Mouse (Mus musculus): ENCODE data around the gene Olfr282. TPM values are rescaled to one million over a fixed set of nuclear protein-coding genes. Genes with fewer than 3 reads are reported as not detected.
"Not testable (repeated sequence)": the region's sequence is repeated elsewhere in the genome, so short reads cannot be mapped to it uniquely, and the experiment has no call there.

Olfr282 gene
- not detected in 2 replicates for polyA plus RNA-seq (2012; rRNA removed)

DNA sequence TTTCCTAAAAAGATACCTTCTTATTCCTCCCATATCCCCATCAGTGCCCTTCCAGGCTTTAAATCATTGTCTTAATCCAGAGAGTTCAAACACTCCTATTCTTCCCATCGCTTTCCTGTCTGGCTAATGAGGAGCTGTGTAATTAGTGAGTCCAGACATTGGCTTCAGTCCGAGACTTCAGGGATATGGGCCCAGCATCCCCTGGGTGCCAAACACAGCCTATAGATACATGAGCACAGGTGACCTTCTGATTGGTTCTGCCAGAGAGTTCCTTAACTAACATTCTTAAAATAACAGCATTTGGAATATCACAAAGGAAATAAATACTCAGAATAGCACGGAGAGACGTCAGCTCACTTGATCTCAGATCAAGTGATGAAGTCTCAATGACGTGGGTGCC, at the start of gene Olfr282:
Gene Olfr282 (plus strand): TSS at position 301 of the 400 bp plus-strand sequence.
- DNase-seq; H3K4me3 ChIP-seq (replicated peaks; ENCODE audit: extremely low read depth, low read depth, low read length); H3K4me1 ChIP-seq (ENCODE audit: control insufficient read depth, insufficient read depth, low read length): not testable (repeated sequence)
- WGBS: 69% methylated on average over 5 of the region's 5 CpGs

- no peak for DNase-seq
- WGBS: 72% methylated on average over 2 of the region's 2 CpGs
- Histone ChIP-seq H3K4me1 (ENCODE audit: control insufficient read depth, insufficient read depth, low read length) (no peaks in the 10 kb centered on the region), H3K4me3 (replicated peaks; ENCODE audit: extremely low read depth, low read depth, low read length) (no peak overlapping the region)
- TF ChIP-seq POLR2A (IDR thresholded peaks at IDR 0.05; ENCODE audit: borderline replicate concordance, extremely low read depth, low read depth, low read length): no peak
- no peak for TF ChIP-seq CTCF (IDR thresholded peaks at IDR 0.05; ENCODE audit: insufficient read depth, low read length)
Measured at GRCm38 (mm10) chr15:98387621-98388020, 43.4 kb upstream of the Olfr282 start.

- WGBS: 18% methylated on average over 7 of the region's 7 CpGs
- Histone ChIP-seq H3K4me3 (replicated peaks; ENCODE audit: extremely low read depth, low read depth, low read length) (no peak overlapping the region), H3K4me1 (ENCODE audit: control insufficient read depth, insufficient read depth, low read length) (no peaks in the 10 kb centered on the region)
- TF ChIP-seq POLR2A (IDR thresholded peaks at IDR 0.05; ENCODE audit: borderline replicate concordance, extremely low read depth, low read depth, low read length): no peak
- peak; percentile 85 for TF ChIP-seq CTCF (IDR thresholded peaks at IDR 0.05; ENCODE audit: insufficient read depth, low read length)
- DNase-seq: peak; percentile 48
Measured at GRCm38 (mm10) chr15:98389796-98390195, 41.2 kb upstream of the Olfr282 start.

- Histone ChIP-seq H3K4me3 (replicated peaks; ENCODE audit: extremely low read depth, low read depth, low read length) (no peak overlapping the region), H3K4me1 (ENCODE audit: control insufficient read depth, insufficient read depth, low read length) (no peaks in the 10 kb centered on the region)
- DNase-seq: no peak
- TF ChIP-seq CTCF (IDR thresholded peaks at IDR 0.05; ENCODE audit: insufficient read depth, low read length): no peak
- no peak for TF ChIP-seq POLR2A (IDR thresholded peaks at IDR 0.05; ENCODE audit: borderline replicate concordance, extremely low read depth, low read depth, low read length)
- 64% methylated on average over 10 of the region's 10 CpGs for WGBS
Measured at GRCm38 (mm10) chr15:98391081-98391902, 39.7 kb upstream of the Olfr282 start.

DNA sequence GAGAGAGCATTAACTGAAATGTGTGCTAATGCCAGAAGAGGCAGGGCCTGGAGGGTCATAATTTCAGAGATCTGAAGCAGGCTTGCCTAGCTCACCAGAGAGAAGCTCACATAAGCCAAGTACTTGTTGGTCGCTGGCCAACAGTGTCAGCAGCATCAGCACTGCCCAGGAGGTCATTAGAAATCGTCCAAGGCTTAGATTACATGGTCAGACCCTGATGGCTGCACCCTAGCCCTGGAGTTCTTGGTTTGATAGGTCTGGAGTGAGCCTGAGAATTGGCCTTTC, 39.2 kb upstream of the Olfr282 start:
- TF ChIP-seq CTCF (IDR thresholded peaks at IDR 0.05; ENCODE audit: insufficient read depth, low read length) (no peak), POLR2A (IDR thresholded peaks at IDR 0.05; ENCODE audit: borderline replicate concordance, extremely low read depth, low read depth, low read length) (no peak)
- DNase-seq: no peak
- Histone ChIP-seq H3K4me3 (replicated peaks; ENCODE audit: extremely low read depth, low read depth, low read length) (no peak overlapping the region), H3K4me1 (ENCODE audit: control insufficient read depth, insufficient read depth, low read length) (no peaks in the 10 kb centered on the region)
- WGBS: 26% methylated on average over 2 of the region's 2 CpGs

DNA sequence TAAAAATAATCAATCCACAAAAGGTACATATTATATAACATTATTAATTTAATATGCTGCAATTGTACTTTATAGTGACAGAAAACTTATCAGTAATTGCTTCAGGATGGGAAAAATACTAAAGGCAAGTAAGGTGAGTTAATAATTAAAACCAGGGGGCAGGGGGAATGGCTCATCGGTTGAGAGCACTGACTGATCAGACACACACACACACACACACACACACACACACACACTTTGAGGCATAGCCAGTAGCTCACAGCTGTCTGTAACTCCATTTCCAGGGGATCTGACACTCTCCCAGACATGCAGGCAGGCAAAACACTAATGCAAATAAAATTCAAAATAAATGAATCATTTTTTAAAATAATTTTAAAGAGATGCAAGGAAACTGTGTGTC, 33.9 kb upstream of the Olfr282 start:
- 79% methylated on average over 1 of the region's 1 CpGs for whole genome bisulfite sequencing
- Histone ChIP-seq H3K4me3 (replicated peaks; ENCODE audit: extremely low read depth, low read depth, low read length) (no peak overlapping the region), H3K4me1 (ENCODE audit: control insufficient read depth, insufficient read depth, low read length) (no peaks in the 10 kb centered on the region)
- DNase-seq: no peak
- TF ChIP-seq POLR2A (IDR thresholded peaks at IDR 0.05; ENCODE audit: borderline replicate concordance, extremely low read depth, low read depth, low read length) (no peak), CTCF (IDR thresholded peaks at IDR 0.05; ENCODE audit: insufficient read depth, low read length) (no peak)

GRCm38 (mm10) chr15:98402356-98402755, 28.7 kb upstream of the Olfr282 start:
- no peaks in the 10 kb centered on the region for H3K4me1 ChIP-seq (ENCODE audit: control insufficient read depth, insufficient read depth, low read length)
- H3K4me3 ChIP-seq (replicated peaks; ENCODE audit: extremely low read depth, low read depth, low read length): no peak overlapping the region
- DNase-seq: no peak
- TF ChIP-seq CTCF (IDR thresholded peaks at IDR 0.05; ENCODE audit: insufficient read depth, low read length) (no peak), POLR2A (IDR thresholded peaks at IDR 0.05; ENCODE audit: borderline replicate concordance, extremely low read depth, low read depth, low read length) (no peak)
- WGBS: 89% methylated on average over 10 of the region's 10 CpGs

- no peak for DNase-seq
- TF ChIP-seq POLR2A (IDR thresholded peaks at IDR 0.05; ENCODE audit: borderline replicate concordance, extremely low read depth, low read depth, low read length) (no peak), CTCF (IDR thresholded peaks at IDR 0.05; ENCODE audit: insufficient read depth, low read length) (peak; percentile 34; the same call in 1 of the 2 replicates)
Measured at GRCm38 (mm10) chr15:98408406-98409060, 22.5 kb upstream of the Olfr282 start.

DNA sequence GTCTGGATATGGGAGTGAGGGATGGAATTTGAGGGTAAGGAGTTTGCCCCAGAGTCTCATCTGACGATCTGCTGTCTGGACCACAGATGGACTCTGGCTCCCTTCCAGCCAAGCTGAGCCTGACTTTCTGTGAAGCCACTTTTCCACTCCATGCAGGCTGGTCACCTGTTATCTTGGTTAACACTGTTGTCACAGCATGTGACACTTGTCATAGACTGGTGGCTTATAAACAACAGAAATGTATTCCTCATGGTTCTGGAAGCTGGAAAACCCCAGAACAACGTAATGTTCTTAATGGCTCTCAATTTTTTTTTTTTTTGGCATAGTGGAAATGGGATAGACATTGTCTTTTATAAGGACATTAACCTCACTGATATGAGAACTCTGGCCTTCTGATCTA, 21.4 kb upstream of the Olfr282 start:
- WGBS: 84% methylated on average over 2 of the region's 2 CpGs
- H3K4me1 ChIP-seq (ENCODE audit: control insufficient read depth, insufficient read depth, low read length): no peaks in the 10 kb centered on the region

More at GRCm38 (mm10) chr15:98408406-98409060, 22.5 kb upstream of the Olfr282 start:
- WGBS: 63% methylated on average over 17 of the region's 17 CpGs
- Histone ChIP-seq H3K4me3 (replicated peaks; ENCODE audit: extremely low read depth, low read depth, low read length) (no peak overlapping the region), H3K4me1 (ENCODE audit: control insufficient read depth, insufficient read depth, low read length) (no peaks in the 10 kb centered on the region)

DNA sequence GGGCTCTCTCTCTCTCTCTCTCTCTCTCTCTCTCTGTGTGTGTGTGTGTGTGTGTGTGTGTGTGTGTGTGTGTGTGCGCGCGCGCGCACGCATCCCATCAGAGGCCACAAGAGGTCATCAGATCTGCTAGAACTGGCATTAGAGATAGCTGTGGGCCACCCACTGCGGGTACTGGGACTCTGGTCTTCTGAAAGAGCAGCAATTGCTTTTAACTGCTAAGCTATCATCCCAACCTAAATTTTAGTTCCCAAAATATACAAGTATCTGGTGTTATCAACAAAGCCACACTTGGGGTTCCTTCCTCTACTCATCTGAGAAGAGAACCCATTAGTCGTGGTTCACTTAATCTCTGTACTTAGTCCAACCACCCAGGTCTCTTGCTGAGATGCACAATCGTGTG, 20.8 kb upstream of the Olfr282 start:
- Histone ChIP-seq H3K4me3 (replicated peaks; ENCODE audit: extremely low read depth, low read depth, low read length) (no peak overlapping the region), H3K4me1 (ENCODE audit: control insufficient read depth, insufficient read depth, low read length) (no peaks in the 10 kb centered on the region)
- 92% methylated on average over 9 of the region's 9 CpGs for WGBS
- DNase-seq: no peak
- TF ChIP-seq CTCF (IDR thresholded peaks at IDR 0.05; ENCODE audit: insufficient read depth, low read length) (no peak), POLR2A (IDR thresholded peaks at IDR 0.05; ENCODE audit: borderline replicate concordance, extremely low read depth, low read depth, low read length) (no peak)

More for the DNA sequence above, 21.4 kb upstream of the Olfr282 start:
- TF ChIP-seq POLR2A (IDR thresholded peaks at IDR 0.05; ENCODE audit: borderline replicate concordance, extremely low read depth, low read depth, low read length): no peak
- H3K4me3 ChIP-seq (replicated peaks; ENCODE audit: extremely low read depth, low read depth, low read length): no peak overlapping the region
- no peak for DNase-seq
